Mouse (Mus musculus) macrophage (primary cell): Measurements from ENCODE around the gene Il17rb. TPM values are rescaled to one million over a fixed set of nuclear protein-coding genes. Genes with fewer than 3 reads are reported as not detected.

Source experiments
- H3K27ac ChIP-seq: fragments of 350-480 bp; formaldehyde crosslinking; 2 replicates; pipeline ENCODE4 v1.9.0; 2021
- H3K36me3 ChIP-seq: fragments of 350-480 bp; formaldehyde crosslinking; 2 replicates; pipeline ENCODE4 v1.9.0; 2021; ENCODE audit errors: inconsistent target
- H3K4me3 ChIP-seq: fragments of 350-480 bp; formaldehyde crosslinking; 2 replicates; pipeline ENCODE4 v1.9.0; 2021; ENCODE audit errors: inconsistent target
- H3K79me2 ChIP-seq: fragments of 350-480 bp; formaldehyde crosslinking; 2 replicates; pipeline ENCODE4 v1.9.0; 2021; ENCODE audit errors: inconsistent target
- WGBS: methylation state at CpG from one replicate; pipeline ENCODE4 v1.1.7; 2026; ENCODE audit warnings: inconsistent platforms; ENCODE audit not compliant: missing documents; 5-methylcytosine and 5-hydroxymethylcytosine counted together
- polyA plus RNA-seq: library from polyadenylated mRNA; stranded (reverse); fragments of 250-400 nt; gene quantifications from 3 replicates; pipeline ENCODE4 v1.2.4, GENCODE M21; 2018; ENCODE audit warnings: inconsistent platforms

The Il17rb gene
- polyA plus RNA-seq, 1 experiment from 2014 or later: not detected

DNA sequence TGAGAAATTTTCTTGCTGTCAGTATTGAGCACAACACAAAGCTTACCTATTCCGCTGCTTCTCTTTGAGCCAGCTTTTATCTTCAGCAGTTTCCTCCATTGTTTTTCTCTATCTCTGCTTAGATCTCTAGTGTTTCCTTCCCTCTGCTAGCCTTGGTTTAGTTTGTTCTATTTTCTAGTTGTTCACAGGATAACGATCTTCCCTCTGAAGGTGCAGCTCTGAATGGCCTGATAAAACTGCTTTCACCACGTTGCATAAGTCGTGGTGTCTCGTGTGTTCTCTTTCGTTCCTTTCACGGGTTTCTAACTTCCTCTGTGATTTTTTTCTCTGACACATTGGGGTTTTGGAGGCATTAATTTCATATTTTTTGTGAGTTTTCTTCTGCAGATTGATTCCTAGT, 15.7 kb upstream of the Il17rb start:
- Histone ChIP-seq H3K4me3 (no peak overlapping the region), H3K27ac (0 out of 2 replicates have a peak overlapping the region, but pooled peaks have one; percentile 12), H3K36me3 (no peaks in the 10 kb centered on the region), H3K79me2 (no peaks in the 10 kb centered on the region)
- 6% methylated on average over 7 of the region's 7 CpGs for WGBS

DNA sequence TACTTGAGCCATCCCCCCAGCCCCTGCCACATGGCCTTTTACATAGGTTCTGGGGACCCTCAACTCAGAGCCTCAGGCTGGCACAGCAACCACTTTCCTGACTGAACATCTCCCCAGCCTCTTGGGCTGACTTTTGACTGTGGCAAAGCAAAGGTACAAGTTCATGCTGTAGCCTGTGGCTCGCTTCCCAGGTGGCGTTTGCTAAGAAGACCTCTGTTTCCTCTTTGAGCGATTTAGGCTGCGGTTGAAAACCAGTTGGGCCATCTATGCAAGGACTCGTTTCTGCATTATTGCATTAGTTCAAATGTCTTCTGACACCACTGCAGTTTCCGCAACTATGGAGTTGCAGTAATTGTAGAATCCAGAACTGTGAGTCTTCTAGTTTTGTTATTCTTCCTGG, 13.8 kb upstream of the Il17rb start:
- no peak overlapping the region for H3K4me3 ChIP-seq
- no peaks in the 10 kb centered on the region for H3K36me3 ChIP-seq
- 38% methylated on average over 6 of the region's 6 CpGs for WGBS
- H3K79me2 ChIP-seq: no peaks in the 10 kb centered on the region
- no peak overlapping the region for H3K27ac ChIP-seq

DNA sequence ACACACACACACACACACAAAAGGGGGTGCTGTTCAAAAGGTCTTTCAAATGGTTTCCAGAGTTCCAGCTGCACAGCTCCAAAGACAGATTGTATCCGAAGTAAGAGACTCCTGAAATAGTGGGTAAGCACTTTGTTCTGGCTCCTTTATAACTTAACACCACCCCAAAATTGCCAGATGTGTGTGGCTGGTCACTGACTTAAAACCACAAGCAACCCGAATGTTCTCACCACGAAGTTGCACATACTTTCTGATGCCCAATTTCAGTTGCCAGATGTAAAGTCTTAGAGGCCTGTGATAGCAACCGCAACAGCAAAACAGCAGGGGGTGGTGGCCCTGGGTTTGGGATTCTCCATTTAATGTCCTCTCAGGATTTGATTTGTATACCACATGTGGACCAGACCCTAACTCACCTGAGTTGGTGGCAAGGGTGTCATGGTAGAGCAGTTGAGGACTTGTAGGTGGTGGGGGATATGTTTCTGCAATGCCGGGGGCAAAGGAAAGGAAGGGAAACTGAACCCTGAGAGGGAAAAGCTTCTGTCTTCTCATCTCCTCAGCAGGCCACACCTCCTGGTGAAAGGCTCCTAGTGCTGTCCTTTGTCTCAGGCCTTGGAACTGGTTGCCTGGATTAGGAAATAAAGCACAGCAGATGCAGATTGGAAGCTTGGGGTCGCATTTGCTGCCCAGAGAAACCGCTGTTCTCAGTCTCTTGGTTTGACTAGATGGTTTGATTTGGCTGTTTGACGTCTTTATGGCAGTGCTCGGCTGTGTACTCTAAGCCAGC, 11.3 kb upstream of the Il17rb start:
- Histone ChIP-seq H3K79me2 (no peaks in the 10 kb centered on the region), H3K27ac (no peak overlapping the region), H3K36me3 (no peaks in the 10 kb centered on the region), H3K4me3 (no peak overlapping the region)
- WGBS: 33% methylated on average over 9 of the region's 9 CpGs

DNA sequence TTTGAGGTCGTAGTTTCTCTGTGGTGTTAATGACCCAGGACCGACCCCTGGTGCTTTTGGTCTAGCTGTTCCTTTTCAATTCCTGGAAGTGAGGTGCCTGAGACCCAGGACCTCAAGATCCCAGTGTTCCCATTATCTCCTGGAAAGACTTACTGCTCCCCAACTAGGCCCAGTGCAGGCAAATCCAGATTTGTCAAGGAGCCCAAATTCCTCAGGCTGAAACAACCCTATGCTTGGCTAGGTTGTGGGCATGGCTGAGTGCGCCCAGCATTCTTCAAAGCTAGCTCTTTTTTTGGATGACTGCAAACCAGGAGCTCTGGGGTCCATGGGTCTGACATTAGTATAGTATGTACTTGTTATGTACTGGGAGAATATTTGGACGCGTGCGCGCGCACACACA, 10.7 kb upstream of the Il17rb start:
- Histone ChIP-seq H3K79me2 (no peaks in the 10 kb centered on the region), H3K27ac (no peak overlapping the region), H3K36me3 (no peaks in the 10 kb centered on the region), H3K4me3 (no peak overlapping the region)
- 80% methylated on average over 8 of the region's 8 CpGs for WGBS

DNA sequence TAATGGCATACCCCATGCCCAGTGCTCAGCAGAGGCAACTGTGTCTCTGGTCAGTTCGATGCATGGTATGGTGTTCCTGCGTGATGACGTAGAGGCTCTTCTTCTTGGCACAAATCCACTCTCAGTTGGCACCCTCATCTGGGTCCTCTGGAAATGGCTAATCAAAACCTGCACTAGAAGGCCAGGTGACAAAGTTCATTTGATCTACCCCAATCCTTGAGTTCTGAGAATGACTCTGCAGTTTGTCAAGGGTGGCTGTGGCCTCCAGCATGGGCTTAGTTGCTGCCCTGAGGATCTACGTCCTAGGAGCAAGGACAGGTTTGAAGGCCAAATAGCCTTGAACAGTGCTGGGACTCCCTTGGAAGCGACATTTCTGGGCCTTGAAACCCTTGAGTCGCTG, 10.2 kb upstream of the Il17rb start:
- H3K79me2 ChIP-seq: no peaks in the 10 kb centered on the region
- no peak overlapping the region for H3K27ac ChIP-seq
- WGBS: 97% methylated on average over 6 of the region's 6 CpGs
- no peak overlapping the region for H3K4me3 ChIP-seq
- H3K36me3 ChIP-seq: no peaks in the 10 kb centered on the region

DNA sequence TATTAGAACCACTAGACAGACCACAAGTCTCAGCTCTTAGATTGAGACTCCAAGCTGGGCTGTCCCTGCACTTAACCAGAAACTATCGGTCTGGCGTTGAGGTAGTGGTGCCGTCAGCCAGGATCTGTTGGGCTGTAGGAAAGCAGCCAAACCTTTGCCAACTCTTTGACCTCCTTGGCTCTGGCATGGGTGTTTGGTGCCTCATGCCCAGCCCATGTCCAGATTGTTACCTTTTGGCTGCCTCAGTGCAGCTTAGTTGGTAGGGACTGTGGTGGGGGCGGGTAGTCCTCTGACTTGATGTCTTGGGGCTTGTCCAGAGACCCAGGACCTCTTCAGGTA, 9.7 kb upstream of the Il17rb start:
- H3K79me2 ChIP-seq: no peaks in the 10 kb centered on the region
- H3K36me3 ChIP-seq: no peaks in the 10 kb centered on the region
- no peak overlapping the region for H3K4me3 ChIP-seq
- no peak overlapping the region for H3K27ac ChIP-seq
- WGBS: 96% methylated on average over 4 of the region's 4 CpGs

DNA sequence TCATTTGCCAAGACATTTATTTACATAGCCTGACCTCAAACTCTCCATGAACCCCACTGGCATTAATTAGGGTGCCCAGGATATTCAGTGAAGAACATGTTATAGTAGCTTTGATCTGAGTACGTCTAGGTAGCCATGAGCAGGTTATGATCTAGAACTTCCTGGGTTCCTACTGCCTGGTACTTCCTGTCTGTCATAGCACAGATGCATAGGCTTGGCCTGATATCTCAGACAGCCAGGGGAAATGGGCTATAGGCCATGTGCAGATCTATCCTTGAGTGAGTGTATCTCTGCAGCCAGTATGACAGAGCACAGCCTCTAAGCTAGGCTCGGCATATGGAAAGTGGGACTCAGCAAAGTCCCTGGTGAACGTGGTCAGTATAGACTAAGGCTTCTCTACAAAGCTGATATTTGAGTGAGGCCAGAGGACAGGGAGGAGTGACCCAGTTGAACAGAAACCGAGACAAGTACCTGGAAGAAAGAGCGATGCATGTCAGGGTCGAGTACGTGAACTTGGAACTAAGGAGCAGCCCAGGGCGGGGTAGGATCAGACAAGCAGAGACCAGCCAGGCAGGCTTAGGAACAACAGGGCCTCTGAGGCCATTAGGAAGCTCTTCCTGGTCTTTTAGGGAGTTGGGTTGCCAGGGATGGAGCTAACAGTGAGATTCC, 9.2 kb upstream of the Il17rb start:
- H3K27ac ChIP-seq: no peak overlapping the region
- H3K36me3 ChIP-seq: no peaks in the 10 kb centered on the region
- no peak overlapping the region for H3K4me3 ChIP-seq
- 90% methylated on average over 8 of the region's 8 CpGs for WGBS
- no peaks in the 10 kb centered on the region for H3K79me2 ChIP-seq

DNA sequence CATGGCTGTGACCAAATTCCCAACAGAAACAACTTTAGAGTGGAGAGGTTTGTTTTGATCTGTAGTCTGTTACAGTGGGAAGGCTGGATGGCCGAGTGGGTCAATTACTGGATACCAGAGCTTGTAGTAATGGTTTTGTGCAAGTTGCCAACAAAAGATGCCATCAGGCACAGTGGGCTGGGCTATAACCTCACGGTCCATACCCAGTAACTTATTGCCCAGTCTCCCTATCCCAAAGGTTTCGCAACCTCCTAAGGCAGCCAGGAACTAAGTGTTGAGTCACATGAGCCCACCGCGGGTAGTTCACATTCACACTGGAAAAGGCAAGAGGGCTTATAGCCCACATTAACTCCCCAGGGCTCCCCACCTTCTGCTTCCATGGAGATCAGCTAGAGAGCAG, 8.0 kb upstream of the Il17rb start:
- 50% methylated on average over 5 of the region's 5 CpGs for WGBS
- H3K79me2 ChIP-seq: no peaks in the 10 kb centered on the region
- no peak overlapping the region for H3K4me3 ChIP-seq
- no peak overlapping the region for H3K27ac ChIP-seq
- no peaks in the 10 kb centered on the region for H3K36me3 ChIP-seq

DNA sequence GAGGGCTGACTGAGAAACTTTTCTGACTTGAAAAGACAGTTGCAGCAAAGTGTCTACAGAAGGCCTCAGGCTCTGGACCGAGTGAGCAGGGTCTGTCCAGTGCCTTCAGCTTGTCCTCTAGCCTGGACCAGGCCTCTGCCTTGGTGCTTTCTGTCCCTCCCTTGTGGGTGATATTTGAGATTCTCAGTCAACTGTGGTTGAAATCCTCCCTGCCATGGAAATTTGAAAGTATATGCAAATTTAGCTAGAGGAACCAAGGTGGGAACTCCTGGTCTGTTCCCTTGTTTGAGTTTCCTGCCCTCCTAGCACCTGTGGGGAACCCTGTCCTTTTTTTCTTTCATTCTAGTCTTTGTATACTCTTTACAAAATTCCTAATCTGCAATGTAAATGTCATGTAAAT, 6.3 kb upstream of the Il17rb start:
- WGBS: 60% methylated on average over 1 of the region's 1 CpGs
- H3K79me2 ChIP-seq: no peaks in the 10 kb centered on the region
- H3K4me3 ChIP-seq: no peak overlapping the region
- no peaks in the 10 kb centered on the region for H3K36me3 ChIP-seq
- H3K27ac ChIP-seq: no peak overlapping the region

DNA sequence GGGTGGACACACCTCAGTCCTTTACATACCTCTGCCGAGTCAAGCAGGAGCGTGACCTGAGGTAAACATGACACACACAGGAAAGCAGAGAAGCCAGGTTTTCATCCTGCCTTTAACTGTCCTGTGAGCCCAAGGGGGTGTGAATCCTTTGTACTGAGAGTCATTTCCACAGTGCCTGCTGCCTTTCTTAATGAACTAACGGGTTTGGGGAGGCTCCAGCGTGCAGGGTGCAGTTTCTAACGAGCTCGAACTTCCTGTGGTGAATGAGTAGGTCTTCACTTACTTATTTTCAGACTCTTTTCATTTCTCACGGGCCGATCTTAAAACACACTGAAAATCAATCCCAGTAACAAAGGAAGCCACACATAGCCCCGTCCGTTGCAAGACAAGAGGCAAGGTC, 5.8 kb upstream of the Il17rb start:
- 18% methylated on average over 10 of the region's 10 CpGs for WGBS
- H3K36me3 ChIP-seq: no peaks in the 10 kb centered on the region
- H3K27ac ChIP-seq: no peak overlapping the region
- H3K79me2 ChIP-seq: no peaks in the 10 kb centered on the region
- no peak overlapping the region for H3K4me3 ChIP-seq

DNA sequence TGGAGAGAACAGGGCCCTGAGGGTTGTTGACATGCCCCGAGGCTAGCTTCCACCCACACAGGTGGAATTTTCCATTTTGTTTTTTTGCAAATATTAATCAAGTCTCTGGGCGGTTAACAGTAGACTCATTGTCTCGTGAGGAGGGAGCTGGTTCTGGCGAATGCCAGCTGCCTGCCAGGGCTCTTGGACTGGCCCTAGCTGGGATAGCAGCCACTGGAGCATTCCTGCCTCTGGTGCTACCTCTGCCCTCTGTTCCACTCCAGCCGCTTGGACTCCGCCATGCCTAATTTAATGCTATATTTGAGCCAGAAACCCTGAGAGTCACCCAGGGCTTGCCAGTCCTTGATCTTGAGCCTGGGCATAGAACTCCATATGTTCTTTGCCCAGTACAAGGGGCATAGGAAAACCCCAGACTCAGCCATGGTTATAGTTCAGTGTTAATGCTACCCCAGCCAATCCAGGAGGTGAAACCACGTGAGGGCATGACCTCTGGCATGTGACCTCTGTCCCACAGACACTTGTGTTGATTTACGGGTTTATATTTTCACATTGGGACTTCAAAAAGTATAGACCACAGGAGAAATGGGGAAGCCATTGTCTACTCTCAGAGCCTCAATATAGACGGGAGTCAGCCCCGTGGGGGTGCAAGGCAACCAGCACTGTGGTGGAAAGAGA, 3.3 kb upstream of the Il17rb start:
- Histone ChIP-seq H3K4me3 (no peak overlapping the region), H3K27ac (no peak overlapping the region)
- 87% methylated on average over 10 of the region's 10 CpGs for WGBS

DNA sequence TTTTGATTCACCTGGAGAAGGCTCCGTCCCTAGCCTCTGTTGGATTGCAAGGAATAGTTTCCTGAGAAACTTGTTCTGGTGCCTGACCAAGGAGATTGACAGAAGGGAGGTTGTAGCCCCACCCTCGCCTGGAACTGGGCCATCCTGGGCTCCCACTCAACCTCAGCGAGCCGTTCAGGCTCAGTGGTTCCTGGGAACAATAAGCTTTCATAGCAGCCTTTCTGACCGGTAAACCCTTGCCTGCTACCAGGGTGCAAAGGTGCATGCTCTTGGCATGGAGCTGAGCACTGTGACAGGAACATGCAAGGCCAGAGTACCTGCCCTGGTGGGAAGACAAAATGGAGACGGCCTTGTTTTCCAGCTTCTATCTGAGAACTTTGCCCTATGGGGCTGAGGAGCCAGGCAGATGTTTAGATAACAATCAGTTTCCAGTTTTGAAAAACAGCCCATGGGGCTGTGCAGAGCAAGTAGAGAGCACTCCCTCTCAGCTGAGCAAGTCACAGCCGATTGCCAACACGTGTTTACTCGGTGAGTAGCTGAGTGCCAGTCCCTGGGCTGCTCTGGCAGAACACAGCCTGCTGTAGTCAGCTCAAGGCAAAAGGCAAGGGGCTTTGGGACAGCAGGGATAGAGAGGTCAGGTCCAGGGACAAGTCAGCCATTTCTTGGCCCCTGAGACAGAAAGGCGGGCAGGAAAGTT, 1.3 kb upstream of the Il17rb start:
- 61% methylated on average over 10 of the region's 10 CpGs for WGBS
- H3K27ac ChIP-seq: no peak overlapping the region

More for the DNA sequence above, 3.3 kb upstream of the Il17rb start:
- Histone ChIP-seq H3K79me2 (no peaks in the 10 kb centered on the region), H3K36me3 (no peaks in the 10 kb centered on the region)

DNA sequence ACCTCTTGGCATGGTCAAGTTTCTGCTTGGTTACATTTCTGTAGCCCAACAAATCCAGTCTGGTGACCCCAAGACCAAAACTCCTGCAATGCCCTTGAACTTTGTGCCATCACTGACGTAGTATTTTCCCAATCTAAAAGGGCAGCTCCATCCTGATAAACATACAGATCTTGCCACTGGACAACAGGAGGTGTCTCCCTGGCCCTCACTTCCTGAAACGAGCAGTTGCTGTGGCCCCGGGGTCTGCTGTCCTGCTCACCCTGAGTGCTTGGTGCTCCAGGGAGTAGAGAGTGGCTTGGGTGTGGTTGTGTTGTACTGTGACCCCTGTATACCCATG, 9.3 kb downstream of the Il17rb start:
- no peak overlapping the region for H3K4me3 ChIP-seq
- H3K36me3 ChIP-seq: peaks cover 19% of the 10 kb centered on the region
- H3K79me2 ChIP-seq: no peaks in the 10 kb centered on the region
- H3K27ac ChIP-seq: no peak overlapping the region
- WGBS: 85% methylated on average over 3 of the region's 3 CpGs

More for the DNA sequence above, 1.3 kb upstream of the Il17rb start:
- no peaks in the 10 kb centered on the region for H3K79me2 ChIP-seq
- H3K36me3 ChIP-seq: no peaks in the 10 kb centered on the region
- H3K4me3 ChIP-seq: no peak overlapping the region

DNA sequence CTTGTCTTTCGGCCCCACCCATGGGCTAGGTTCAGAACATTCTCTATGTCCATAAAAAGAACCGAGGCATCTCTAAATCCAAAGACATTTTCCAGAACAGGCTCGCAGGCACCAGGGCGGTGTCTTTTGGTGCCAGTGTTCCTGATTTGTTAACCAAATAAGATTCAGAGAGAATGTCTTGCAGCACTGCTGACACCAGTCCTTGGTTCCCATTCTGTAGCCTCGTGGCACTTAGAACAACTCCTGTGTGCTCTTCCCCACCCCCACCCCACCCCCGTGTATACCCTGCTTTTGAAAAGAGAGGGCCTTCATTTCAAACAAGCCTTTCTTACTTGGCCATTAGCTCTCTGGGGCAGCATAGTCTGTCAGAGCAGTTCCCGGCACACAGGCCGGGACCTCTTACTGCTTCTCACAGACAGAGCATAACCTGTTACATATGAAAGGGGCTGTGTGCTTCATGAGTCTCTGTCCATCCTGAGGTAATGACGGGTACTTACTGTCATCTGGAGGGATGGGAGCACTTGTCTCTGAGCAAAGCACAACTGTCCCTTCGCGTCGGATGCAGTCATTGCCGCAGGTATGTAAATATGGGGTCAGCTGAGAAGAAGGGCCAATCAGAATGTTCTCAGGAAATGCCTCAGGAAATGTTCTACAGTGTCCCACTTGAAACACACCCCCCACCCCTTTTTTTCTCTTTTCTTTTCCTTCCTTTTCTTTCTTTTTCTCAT, 9.8 kb downstream of the Il17rb start:
- H3K4me3 ChIP-seq: no peak overlapping the region
- H3K36me3 ChIP-seq: peaks cover 25% of the 10 kb centered on the region
- no peak overlapping the region for H3K27ac ChIP-seq
- WGBS: 82% methylated on average over 11 of the region's 13 CpGs
- no peaks in the 10 kb centered on the region for H3K79me2 ChIP-seq
